Mouse (Mus musculus): ENCODE results near the gene Fam92b. TPM values are rescaled to one million over a fixed set of nuclear protein-coding genes. Genes with fewer than 3 reads are reported as not detected.

Fam92b gene
- polyA plus RNA-seq, 1 experiment from 2014 or later: not detected

DNA sequence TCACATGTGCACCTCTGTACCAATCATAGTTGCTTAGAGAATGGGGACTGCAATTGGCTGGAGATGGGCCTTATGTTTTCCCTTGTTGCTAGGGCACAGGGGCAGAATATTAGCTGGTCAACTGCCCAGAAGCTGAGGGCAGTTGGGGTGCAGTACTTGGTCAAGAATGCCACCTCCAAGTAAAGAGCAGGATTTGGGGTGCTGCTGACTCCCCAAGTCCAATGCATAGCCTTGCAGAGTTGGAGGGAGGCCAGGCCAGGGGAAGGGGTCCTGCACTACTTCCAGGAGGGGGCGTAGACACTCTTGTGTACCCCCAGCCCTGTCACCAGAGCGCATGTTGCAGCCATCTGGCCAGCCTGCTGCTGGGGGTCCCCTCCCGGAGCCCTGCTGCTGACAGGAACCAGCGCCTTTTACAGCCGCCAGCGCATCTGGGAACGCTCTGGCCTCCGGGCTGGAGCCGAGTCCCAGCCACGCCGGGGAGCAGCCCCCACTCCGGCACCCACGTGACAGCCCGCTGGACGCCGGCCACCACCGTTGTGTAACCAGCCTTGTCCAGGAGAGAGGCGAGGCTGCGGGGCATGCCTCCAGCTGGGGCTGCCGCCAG is 13.6 kb upstream of the Fam92b start:
- DNase-seq (ENCODE audit: low spot score): peak; percentile 88

DNA sequence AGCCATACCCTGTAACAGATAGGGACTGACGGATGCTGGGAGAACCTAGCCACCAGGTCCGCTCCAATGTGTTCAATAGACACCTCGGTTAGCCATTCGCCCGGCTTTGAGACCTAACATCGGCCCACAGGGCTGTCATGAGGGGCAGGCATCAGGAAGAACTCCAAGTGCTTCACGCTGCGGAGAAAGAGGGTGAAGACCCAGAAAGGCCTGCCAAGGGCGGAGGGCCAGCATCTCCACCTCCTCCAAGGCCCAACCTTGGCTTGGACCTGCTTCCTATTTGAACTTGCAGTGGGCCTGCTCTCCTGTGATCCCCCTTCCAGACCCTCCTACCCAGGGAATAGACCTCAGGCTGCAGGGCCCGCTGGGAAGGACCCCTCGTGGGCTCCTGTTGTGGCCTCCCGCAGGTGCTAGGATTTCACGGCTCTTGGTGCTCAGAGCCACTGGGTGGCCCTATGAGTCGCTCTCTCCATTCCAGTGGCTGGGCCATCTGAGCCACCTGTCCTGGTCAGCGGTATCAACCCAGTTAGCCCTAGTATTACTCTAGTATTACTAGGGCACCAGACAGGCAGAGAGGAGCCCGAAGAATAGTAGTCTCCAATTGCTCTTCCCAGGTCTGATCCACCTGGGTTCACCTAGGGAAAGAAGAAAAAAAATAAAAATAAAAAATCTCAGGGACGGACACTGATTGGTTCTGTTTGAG is 13.0 kb upstream of the Fam92b start:
- Histone ChIP-seq H3K36me3 (ENCODE audit: insufficient read depth, low read length) (no peaks in the 10 kb centered on the region), H3K27me3 (ENCODE audit: insufficient read depth, low read length) (no peaks in the 10 kb centered on the region), H3K27ac (no peak overlapping the region), H3K9me3 (replicated peaks; ENCODE audit: low read length) (no peaks in the 10 kb centered on the region), H3K4me2 (ENCODE audit: low read length) (0 out of 2 replicates have a peak overlapping the region, but pooled peaks have one; percentile 46), H3K4me3 (replicated peaks; ENCODE audit: low read depth, low read length) (no peak overlapping the region), H3K9ac (ENCODE audit: low read depth, low read length) (no peak overlapping the region), H3K4me1 (replicated peaks; ENCODE audit: insufficient read depth, low read length) (peaks cover 21% of the 10 kb centered on the region)
- WGBS: 80% methylated on average over 17 of the region's 17 CpGs
- no peak for TF ChIP-seq CTCF (IDR thresholded peaks at IDR 0.05; ENCODE audit: low read depth)
- peak; percentile 11; the same call in 1 of the 2 replicates for ATAC-seq (replicated peaks; ENCODE audit: low FRiP score, low read depth)
- no peak for DNase-seq (ENCODE audit: low spot score)

More for the DNA sequence above, 13.6 kb upstream of the Fam92b start:
- H3K9ac ChIP-seq (ENCODE audit: low read depth, low read length): peak overlapping the region; percentile 31; the same call in 1 of the 2 replicates
- H3K4me1 ChIP-seq (replicated peaks; ENCODE audit: insufficient read depth, low read length): peaks cover 15% of the 10 kb centered on the region
- H3K27ac ChIP-seq: peak overlapping the region; percentile 81
- H3K9me3 ChIP-seq (replicated peaks; ENCODE audit: low read length): no peaks in the 10 kb centered on the region
- no peaks in the 10 kb centered on the region for H3K27me3 ChIP-seq (ENCODE audit: insufficient read depth, low read length)
- no peak overlapping the region for H3K4me3 ChIP-seq (replicated peaks; ENCODE audit: low read depth, low read length)
- 29% methylated on average over 20 of the region's 20 CpGs for WGBS
- peak overlapping the region; percentile 46 for H3K4me2 ChIP-seq (ENCODE audit: low read length)
- no peak; the same call in 1 of the 2 replicates for TF ChIP-seq CTCF (IDR thresholded peaks at IDR 0.05; ENCODE audit: low read depth)
- H3K36me3 ChIP-seq (ENCODE audit: insufficient read depth, low read length): no peaks in the 10 kb centered on the region
- ATAC-seq (replicated peaks; ENCODE audit: low FRiP score, low read depth): peak; percentile 86

DNA sequence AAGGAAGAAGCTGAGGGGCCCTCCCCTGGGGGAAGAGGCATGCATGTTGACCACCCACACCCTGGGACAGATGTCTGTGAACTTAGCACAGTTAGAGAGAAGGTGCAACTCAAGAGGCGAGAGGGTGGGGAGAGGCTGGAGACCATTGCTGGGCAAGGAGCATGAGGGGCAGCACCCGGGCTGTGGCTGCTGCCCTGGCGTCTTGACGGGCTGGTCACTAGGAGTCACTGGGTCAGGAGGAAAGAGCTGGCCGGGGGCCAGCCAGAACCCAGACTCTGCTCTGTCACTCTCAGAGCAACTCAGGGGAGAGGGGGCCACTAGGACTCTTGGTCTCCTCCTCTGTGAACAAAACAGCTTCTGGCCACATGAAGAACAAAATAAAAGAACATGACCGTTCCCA is 12.2 kb upstream of the Fam92b start:
- Histone ChIP-seq H3K4me2 (ENCODE audit: low read length) (no peak overlapping the region), H3K9me3 (replicated peaks; ENCODE audit: low read length) (no peaks in the 10 kb centered on the region), H3K27ac (no peak overlapping the region), H3K4me3 (replicated peaks; ENCODE audit: low read depth, low read length) (no peak overlapping the region), H3K36me3 (ENCODE audit: insufficient read depth, low read length) (no peaks in the 10 kb centered on the region), H3K9ac (ENCODE audit: low read depth, low read length) (no peak overlapping the region), H3K27me3 (ENCODE audit: insufficient read depth, low read length) (no peaks in the 10 kb centered on the region), H3K4me1 (replicated peaks; ENCODE audit: insufficient read depth, low read length) (peaks cover 26% of the 10 kb centered on the region)
- DNase-seq (ENCODE audit: low spot score) (no peak), ATAC-seq (replicated peaks; ENCODE audit: low FRiP score, low read depth) (no peak)
- TF ChIP-seq CTCF (IDR thresholded peaks at IDR 0.05; ENCODE audit: low read depth): no peak
- whole genome bisulfite sequencing: 48% methylated on average over 6 of the region's 6 CpGs

DNA sequence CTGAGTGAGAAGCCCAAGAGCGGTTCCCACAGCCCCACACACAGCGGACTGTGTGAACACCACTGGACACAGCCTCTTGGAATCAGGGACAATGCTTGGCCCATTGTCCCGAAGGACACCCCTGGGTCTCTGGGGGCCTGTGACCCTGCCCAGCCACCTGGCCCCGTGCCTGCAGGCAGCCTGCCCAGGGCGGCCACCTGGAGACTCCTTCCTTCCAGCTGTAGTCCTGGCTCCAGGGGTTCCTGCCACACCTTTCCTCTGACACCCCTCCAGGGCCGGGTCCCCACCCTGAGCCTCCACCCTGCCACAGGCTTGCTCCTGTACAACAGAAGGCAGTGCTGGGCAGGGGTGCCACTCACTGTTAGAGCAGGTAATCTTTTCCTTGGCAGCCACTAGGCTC is 11.2 kb upstream of the Fam92b start:
- Histone ChIP-seq H3K27ac (no peak overlapping the region), H3K9ac (ENCODE audit: low read depth, low read length) (no peak overlapping the region), H3K27me3 (ENCODE audit: insufficient read depth, low read length) (no peaks in the 10 kb centered on the region), H3K4me2 (ENCODE audit: low read length) (no peak overlapping the region), H3K4me3 (replicated peaks; ENCODE audit: low read depth, low read length) (no peak overlapping the region), H3K36me3 (ENCODE audit: insufficient read depth, low read length) (no peaks in the 10 kb centered on the region), H3K9me3 (replicated peaks; ENCODE audit: low read length) (no peaks in the 10 kb centered on the region), H3K4me1 (replicated peaks; ENCODE audit: insufficient read depth, low read length) (peaks cover 32% of the 10 kb centered on the region)
- DNase-seq (ENCODE audit: low spot score) (no peak), ATAC-seq (replicated peaks; ENCODE audit: low FRiP score, low read depth) (no peak)
- TF ChIP-seq CTCF (IDR thresholded peaks at IDR 0.05; ENCODE audit: low read depth): no peak
- 75% methylated on average over 6 of the region's 6 CpGs for WGBS

DNA sequence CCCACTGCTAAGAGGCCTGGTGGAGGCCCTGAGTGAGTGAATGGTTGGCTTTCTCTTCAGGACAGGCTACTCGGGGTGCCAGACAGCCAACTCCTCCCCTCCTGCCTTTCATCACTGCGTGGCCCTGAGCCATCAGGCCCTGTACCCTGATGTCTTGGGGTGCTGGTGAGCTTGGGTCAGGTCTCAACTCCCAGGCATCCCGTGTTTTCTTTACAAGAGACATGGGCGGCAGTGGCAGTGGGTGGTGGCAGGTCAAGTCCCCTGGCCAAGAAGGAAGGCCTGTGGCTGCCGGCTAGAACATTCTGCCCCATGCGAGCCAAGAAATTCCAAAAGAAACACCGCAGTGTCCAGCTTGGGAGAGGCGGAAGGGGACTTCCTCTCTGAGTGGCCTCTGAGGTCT is 9.2 kb upstream of the Fam92b start:
- H3K4me3 ChIP-seq (replicated peaks; ENCODE audit: low read depth, low read length): no peak overlapping the region
- DNase-seq (ENCODE audit: low spot score) (no peak), ATAC-seq (replicated peaks; ENCODE audit: low FRiP score, low read depth) (no peak)
- no peaks in the 10 kb centered on the region for H3K36me3 ChIP-seq (ENCODE audit: insufficient read depth, low read length)
- H3K9ac ChIP-seq (ENCODE audit: low read depth, low read length): no peak overlapping the region
- peaks cover 32% of the 10 kb centered on the region for H3K4me1 ChIP-seq (replicated peaks; ENCODE audit: insufficient read depth, low read length)
- H3K27me3 ChIP-seq (ENCODE audit: insufficient read depth, low read length): no peaks in the 10 kb centered on the region
- H3K9me3 ChIP-seq (replicated peaks; ENCODE audit: low read length): no peaks in the 10 kb centered on the region
- H3K27ac ChIP-seq: no peak overlapping the region
- 52% methylated on average over 8 of the region's 8 CpGs for WGBS
- H3K4me2 ChIP-seq (ENCODE audit: low read length): no peak overlapping the region
- no peak for TF ChIP-seq CTCF (IDR thresholded peaks at IDR 0.05; ENCODE audit: low read depth)

DNA sequence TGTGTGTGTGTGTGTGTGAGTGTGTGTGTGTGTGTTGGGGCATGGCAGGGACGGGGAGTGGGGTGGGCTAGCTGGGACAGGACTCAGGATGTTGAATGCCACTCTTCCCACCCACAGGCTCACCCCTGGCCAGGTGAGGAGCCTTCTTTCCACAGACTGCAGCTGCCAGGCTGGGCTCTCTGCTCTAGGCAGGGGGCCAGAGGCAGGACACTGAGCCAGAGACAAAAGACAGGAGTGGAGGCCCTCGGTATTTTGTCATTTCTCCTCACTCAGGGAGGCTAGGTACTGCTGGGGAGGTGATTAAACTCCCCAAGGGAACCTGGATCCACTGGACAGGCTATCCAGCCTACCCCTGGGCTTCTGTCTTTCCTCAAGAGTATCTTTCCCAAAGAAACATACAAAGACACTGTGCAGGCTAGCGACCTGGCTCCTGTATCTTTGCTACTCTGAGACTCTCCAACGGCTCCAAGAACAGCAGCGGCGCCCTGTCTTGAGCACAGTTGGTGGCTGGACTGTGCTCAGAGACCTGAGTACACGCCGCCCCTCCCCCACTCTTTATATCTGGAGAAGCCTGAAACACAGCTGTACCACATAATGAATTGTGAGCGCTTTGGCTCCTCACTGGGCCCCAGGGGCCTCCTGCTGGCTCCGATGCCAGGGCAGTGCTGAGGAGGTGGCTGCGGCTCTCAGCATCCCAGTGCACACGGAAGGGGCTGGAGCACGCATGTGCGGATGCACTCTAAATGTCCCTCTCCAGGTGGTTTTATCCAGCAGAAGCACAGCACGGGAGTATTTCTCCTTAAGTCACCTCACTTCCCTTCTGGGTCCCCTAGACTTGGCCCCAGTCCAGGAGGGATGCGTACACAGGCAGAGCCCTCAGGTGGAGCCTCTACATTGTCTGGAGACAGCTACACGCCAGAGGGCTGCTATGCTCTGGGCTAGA is 7.9 kb upstream of the Fam92b start:
- Histone ChIP-seq H3K4me1 (replicated peaks; ENCODE audit: insufficient read depth, low read length) (peaks cover 32% of the 10 kb centered on the region), H3K4me3 (replicated peaks; ENCODE audit: low read depth, low read length) (no peak overlapping the region), H3K9ac (ENCODE audit: low read depth, low read length) (no peak overlapping the region), H3K4me2 (ENCODE audit: low read length) (no peak overlapping the region), H3K36me3 (ENCODE audit: insufficient read depth, low read length) (no peaks in the 10 kb centered on the region), H3K27me3 (ENCODE audit: insufficient read depth, low read length) (no peaks in the 10 kb centered on the region), H3K27ac (no peak overlapping the region; the same call in 1 of the 2 replicates), H3K9me3 (replicated peaks; ENCODE audit: low read length) (no peaks in the 10 kb centered on the region)
- no peak for TF ChIP-seq CTCF (IDR thresholded peaks at IDR 0.05; ENCODE audit: low read depth)
- DNase-seq (ENCODE audit: low spot score) (peak; percentile 67), ATAC-seq (replicated peaks; ENCODE audit: low FRiP score, low read depth) (no peak)
- 25% methylated on average over 17 of the region's 17 CpGs for WGBS
